Mouse (Mus musculus) spleen, postnatal 0 days (tissue): Measurements from ENCODE around the gene Cd69. TPM values are rescaled to one million over a fixed set of nuclear protein-coding genes. Genes with fewer than 3 reads are reported as not detected.

Experiments
- polyA plus RNA-seq: library from polyadenylated mRNA; unstranded; fragments of >200 nt; fragmentation: Nextera tagmentation; extraction: Ambion mirVana; gene quantifications from 2 replicates; pipeline ENCODE4 v1.2.1, GENCODE M21; 2015

The Cd69 gene
- polyA plus RNA-seq, result 2.4 and 4.1 TPM in 2 replicates

GRCm38 (mm10) chr6:129275220-129275619 lies at the start of gene Cd69:
Cd69 (minus strand) TSS chr6:129275436.

Other genes starting within 250 kb of the Cd69 start
- 1.3 and 1.7 TPM in 2 replicates for gene Klrb1f, start 229.5 kb downstream of the Cd69 start, polyA plus RNA-seq
- gene Clec2e, start 174.5 kb downstream of the Cd69 start, polyA plus RNA-seq, result not detected in 2 replicates
- 1.0 and 2.2 TPM in 2 replicates for gene Clec2d, start 94.8 kb downstream of the Cd69 start, polyA plus RNA-seq
- gene 4922502D21Rik, start 56.4 kb upstream of the Cd69 start, polyA plus RNA-seq, result not detected in 2 replicates
- 23.3 and 29.6 TPM in 2 replicates for gene Clec12a, start 67.3 kb upstream of the Cd69 start, polyA plus RNA-seq
- gene Clec12b, start 110.4 kb upstream of the Cd69 start, polyA plus RNA-seq, result 0.79 and 1.3 TPM in 2 replicates
- 14.0 and 14.6 TPM in 2 replicates for gene Clec1b, start 121.9 kb upstream of the Cd69 start, polyA plus RNA-seq
- gene Clec9a, start 133.4 kb upstream of the Cd69 start, polyA plus RNA-seq, result 0.44 and 0.63 TPM in 2 replicates
- 2.3 and 3.9 TPM in 2 replicates for gene Clec1a, start 176.6 kb upstream of the Cd69 start, polyA plus RNA-seq
- gene Olr1, start 231.7 kb upstream of the Cd69 start, polyA plus RNA-seq, result 0.94 and 1.8 TPM in 2 replicates
- gene Tmem52b, start 237.1 kb upstream of the Cd69 start, polyA plus RNA-seq, result not detected in 2 replicates